Mouse (Mus musculus): ENCODE measurements around the gene Agap3. TPM values are rescaled to one million over a fixed set of nuclear protein-coding genes. Genes with fewer than 3 reads are reported as not detected.

The Agap3 gene
- 75.6 and 89.0 TPM in 2 replicates for total RNA-seq (2021)
- long read RNA-seq, transcript Agap3-201 (18 exons, 3,207 nt), result major isoform, 5 of 88 reads
- long read RNA-seq, partial matches to known transcripts, result 16 of 88 reads
- long read RNA-seq, other reads (novel, unspliced or antisense), result 63 of 88 reads

GRCm38 (mm10) chr5:24452030-24452690 lies at the start of gene Agap3:
Agap3 (plus strand) TSS chr5:24452177.
- DNase-seq, result peak; percentile 43

- DNase-seq, result no peak
Observed at GRCm38 (mm10) chr5:24404594-24405360, 47.2 kb upstream of the Agap3 start.

GRCm38 (mm10) chr5:24405389-24405876 lies 46.5 kb upstream of the Agap3 start:
- DNase-seq, result no peak

- DNase-seq, result peak; percentile 64
Observed at GRCm38 (mm10) chr5:24408651-24409050, 43.3 kb upstream of the Agap3 start.

GRCm38 (mm10) chr5:24409466-24409865 lies 42.5 kb upstream of the Agap3 start:
- DNase-seq, result no peak

- DNase-seq, result no peak
Observed at GRCm38 (mm10) chr5:24412063-24412462, 39.9 kb upstream of the Agap3 start.

GRCm38 (mm10) chr5:24413042-24413693 lies 38.8 kb upstream of the Agap3 start, which contains the start of gene Asic3:
Asic3 (plus strand) TSS chr5:24413392.
- DNase-seq, result no peak

GRCm38 (mm10) chr5:24413938-24414337 lies 38.0 kb upstream of the Agap3 start:
- no peak for DNase-seq

- peak; percentile 55 for DNase-seq
Observed at GRCm38 (mm10) chr5:24416222-24416736, 35.7 kb upstream of the Agap3 start.

- DNase-seq, result no peak
Observed at GRCm38 (mm10) chr5:24417587-24417986, 34.4 kb upstream of the Agap3 start.

GRCm38 (mm10) chr5:24420381-24420780 lies 31.6 kb upstream of the Agap3 start:
- DNase-seq, result no peak

- peak; percentile 95 for DNase-seq
Observed at GRCm38 (mm10) chr5:24423129-24424003, 28.6 kb upstream of the Agap3 start, which contains the start of the genes Cdk5 and Slc4a2. Cdk5 (minus strand) TSS chr5:24423530. Slc4a2 (plus strand) TSS chr5:24423837.

GRCm38 (mm10) chr5:24424004-24424781 lies 27.8 kb upstream of the Agap3 start:
- peak; percentile 25 for DNase-seq

GRCm38 (mm10) chr5:24424861-24425411 lies 27.0 kb upstream of the Agap3 start:
- DNase-seq, result peak; percentile 89

- peak; percentile 57 for DNase-seq
Observed at GRCm38 (mm10) chr5:24425421-24426036, 26.4 kb upstream of the Agap3 start.

- no peak for DNase-seq
Observed at GRCm38 (mm10) chr5:24426037-24426432, 25.9 kb upstream of the Agap3 start.

- no peak for DNase-seq
Observed at GRCm38 (mm10) chr5:24426556-24427284, 25.3 kb upstream of the Agap3 start.

- no peak for DNase-seq
Observed at GRCm38 (mm10) chr5:24427285-24427633, 24.7 kb upstream of the Agap3 start.

- DNase-seq, result no peak
Observed at GRCm38 (mm10) chr5:24427981-24428402, 24.0 kb upstream of the Agap3 start.
